Mouse (Mus musculus) erythroblast, embryonic 14.5 days (primary cell): ENCODE results near the gene Scn8a.

Experiments used
- GATA1 ChIP-seq: IDR thresholded peaks from 2 replicates; pipeline ENCODE4 v1.6.1; 2012; ENCODE audit warnings: low read length, inconsistent platforms, mixed read lengths
- TAL1 ChIP-seq: IDR thresholded peaks from 3 replicates; pipeline ENCODE4 v1.6.1; 2012; ENCODE audit warnings: low read length, inconsistent platforms, mixed read lengths

DNA sequence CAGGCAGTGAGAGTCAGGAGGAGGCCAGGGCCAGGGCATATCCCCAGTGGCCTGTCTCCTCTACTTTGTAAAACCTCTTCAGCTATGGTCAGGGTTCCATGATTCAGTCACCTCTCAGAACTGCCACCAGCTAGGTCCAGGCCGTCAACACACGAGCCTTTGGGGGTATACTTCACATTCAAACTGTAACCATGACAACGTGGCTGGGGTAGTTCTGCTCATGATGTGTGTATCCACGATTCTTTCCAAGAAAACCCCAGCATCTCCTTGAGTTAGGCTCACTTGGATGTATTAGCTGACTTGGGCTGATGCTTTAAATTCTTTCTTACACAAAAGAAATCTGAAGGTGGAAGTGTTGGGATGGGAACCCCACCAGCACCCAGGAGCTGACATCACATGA is 218.6 kb downstream of the Scn8a start:
- TF ChIP-seq GATA1 (no peak), TAL1 (no peak)
